Mouse (Mus musculus) c-Kit-positive CD71-positive TER-119-negative erythroid progenitor cells, embryonic 14.5 days (primary cell): Measurements from ENCODE around the gene Wdr75.
A peak's percentile ranks its signal among the peaks of the same experiment; 100 is the strongest.

Experiments used
- DNase-seq: peaks from one replicate; pipeline ENCODE4 v3.0.0-alpha.2; 2013; ENCODE audit warnings: low read depth

Wdr75 gene

GRCm38 (mm10) chr1:45794969-45795908 is at the start of gene Wdr75:
Wdr75 (plus strand) TSS chr1:45795166.
- DNase-seq, result peak; percentile 91

- DNase-seq, result no peak
These were observed 39.1 kb upstream of the Wdr75 start for GRCm38 (mm10) chr1:45755902-45756301.

GRCm38 (mm10) chr1:45756707-45757106 is 38.3 kb upstream of the Wdr75 start:
- no peak for DNase-seq

- no peak for DNase-seq
These were observed 37.0 kb upstream of the Wdr75 start for GRCm38 (mm10) chr1:45758011-45758410.

GRCm38 (mm10) chr1:45760667-45761467 is 34.1 kb upstream of the Wdr75 start:
- DNase-seq, result no peak

GRCm38 (mm10) chr1:45761468-45761795 is 33.5 kb upstream of the Wdr75 start:
- peak; percentile 77 for DNase-seq

- no peak for DNase-seq
These were observed 29.3 kb upstream of the Wdr75 start for GRCm38 (mm10) chr1:45765678-45766077.

GRCm38 (mm10) chr1:45766123-45766522 is 28.8 kb upstream of the Wdr75 start:
- DNase-seq, result peak; percentile 59

GRCm38 (mm10) chr1:45767533-45767932 is 27.4 kb upstream of the Wdr75 start:
- no peak for DNase-seq

GRCm38 (mm10) chr1:45769321-45769720 is 25.6 kb upstream of the Wdr75 start:
- DNase-seq, result no peak

GRCm38 (mm10) chr1:45770051-45770450 is 24.9 kb upstream of the Wdr75 start:
- DNase-seq, result no peak

- DNase-seq, result no peak
These were observed 14.2 kb upstream of the Wdr75 start for GRCm38 (mm10) chr1:45780606-45781288.

GRCm38 (mm10) chr1:45816889-45817288 is 21.9 kb downstream of the Wdr75 start:
- DNase-seq, result peak; percentile 50

- DNase-seq, result no peak
These were observed 23.6 kb downstream of the Wdr75 start for GRCm38 (mm10) chr1:45818564-45818963.

GRCm38 (mm10) chr1:45824441-45824840 is 29.5 kb downstream of the Wdr75 start:
- peak; percentile 11 for DNase-seq

- DNase-seq, result peak; percentile 62
These were observed 30.2 kb downstream of the Wdr75 start for GRCm38 (mm10) chr1:45825140-45825539.

GRCm38 (mm10) chr1:45825630-45826029 is 30.7 kb downstream of the Wdr75 start:
- no peak for DNase-seq

- no peak for DNase-seq
These were observed 31.2 kb downstream of the Wdr75 start for GRCm38 (mm10) chr1:45826148-45826547.

GRCm38 (mm10) chr1:45826796-45827195 is 31.8 kb downstream of the Wdr75 start:
- no peak for DNase-seq

- DNase-seq, result no peak
These were observed 35.7 kb downstream of the Wdr75 start for GRCm38 (mm10) chr1:45830453-45831206.

GRCm38 (mm10) chr1:45835362-45836063 is 40.5 kb downstream of the Wdr75 start:
- DNase-seq, result no peak
